Mouse (Mus musculus): Measurements from ENCODE around the gene Cdc73.

DNA sequence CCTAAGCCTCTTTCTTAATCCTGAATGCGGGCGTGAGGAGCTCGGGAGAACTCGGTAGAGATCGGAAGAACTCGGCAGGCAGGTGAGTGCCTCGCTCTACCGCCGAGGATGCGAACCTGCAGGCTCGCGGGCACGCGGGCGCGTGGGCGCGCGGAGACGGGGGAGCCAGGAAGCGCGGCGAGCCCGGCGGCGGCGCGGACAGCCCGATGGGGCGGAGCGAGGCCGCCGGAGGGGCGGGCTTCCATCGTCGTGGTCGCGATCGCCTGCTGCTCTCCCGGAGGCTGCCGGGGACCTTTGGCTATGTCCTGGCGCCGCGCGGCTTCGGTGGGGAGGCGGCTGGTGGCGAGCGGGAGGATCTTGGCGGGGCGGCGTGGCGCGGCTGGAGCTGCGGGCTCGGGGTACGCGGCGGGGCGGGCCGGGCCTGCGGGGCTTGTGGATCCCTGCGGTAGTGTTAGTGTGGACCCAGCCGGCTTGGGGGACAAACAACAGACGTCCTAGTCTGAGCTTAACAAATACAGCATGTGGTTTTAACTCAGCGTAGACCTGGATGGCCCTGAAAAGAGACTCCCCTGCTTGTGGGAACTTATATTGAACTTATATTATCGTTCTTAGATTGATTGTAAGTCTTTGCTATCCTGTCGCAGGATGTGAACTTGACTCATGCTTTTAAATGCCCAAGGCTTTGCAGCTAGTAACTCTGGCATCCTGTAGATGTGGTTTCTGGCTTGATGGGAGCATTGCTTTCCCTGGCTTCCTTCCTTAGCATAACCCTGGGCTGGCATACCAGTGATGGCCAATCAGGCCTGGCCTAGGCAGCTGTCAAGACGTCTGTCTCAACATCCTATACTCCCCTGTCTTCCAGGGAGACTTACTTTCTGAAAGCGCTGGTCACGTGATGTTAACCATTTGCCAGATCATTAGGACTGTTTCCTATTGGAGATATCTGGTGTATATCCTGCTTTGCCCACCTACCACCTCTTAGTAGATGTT, 37.0 kb upstream of the Cdc73 start:
- TF ChIP-seq CTCF (IDR thresholded peaks at IDR 0.05; ENCODE audit: low read depth) (no peak), EP300 (IDR thresholded peaks at IDR 0.05; ENCODE audit: low read depth) (no peak)

All from liver, embryonic 14.5 days (tissue).